Mouse (Mus musculus) lung, embryonic 14.5 days (tissue): Measurements from ENCODE around the gene Umodl1. TPM values are rescaled to one million over a fixed set of nuclear protein-coding genes. Genes with fewer than 3 reads are reported as not detected.

Source experiments
- ATAC-seq: fragments of 200-750 bp; cut with Nextera tagmentation; 2 replicates; pipeline ENCODE4 v1.8.0; 2017; ENCODE audit warnings: mild to moderate bottlenecking, moderate TSS enrichment, moderate library complexity; ENCODE audit not compliant: insufficient read depth
- DNase-seq: peaks from one replicate; pipeline ENCODE4 v3.0.0-alpha.2; 2015
- H3K27ac ChIP-seq: fragments of 300-500 bp; sonication (generic); 2 replicates; pipeline ENCODE4 v1.5.1; 2014; ENCODE audit warnings: low read depth, mild to moderate bottlenecking, moderate library complexity
- H3K27me3 ChIP-seq: fragments of 300-500 bp; sonication (generic); 2 replicates; pipeline ENCODE4 v1.6.1; 2014; ENCODE audit warnings: low read length, control low read depth; ENCODE audit not compliant: insufficient read depth
- H3K36me3 ChIP-seq: fragments of 300-500 bp; sonication (generic); 2 replicates; pipeline ENCODE4 v1.6.1; 2014; ENCODE audit warnings: control low read depth; ENCODE audit not compliant: insufficient read depth
- H3K4me1 ChIP-seq: fragments of 300-500 bp; sonication (generic); 2 replicates; pipeline ENCODE4 v1.6.1; 2014; ENCODE audit warnings: antibody characterized with exemption, control low read depth; ENCODE audit not compliant: insufficient read depth
- H3K4me2 ChIP-seq: fragments of 300-500 bp; sonication (generic); 2 replicates; pipeline ENCODE4 v1.6.1; 2014; ENCODE audit warnings: mild to moderate bottlenecking
- H3K4me3 ChIP-seq: fragments of 300-500 bp; sonication (generic); 2 replicates; pipeline ENCODE4 v1.5.1; 2014; ENCODE audit warnings: low read depth, low read length
- H3K9ac ChIP-seq: fragments of 300-500 bp; sonication (generic); 2 replicates; pipeline ENCODE4 v1.6.1; 2014
- H3K9me3 ChIP-seq: fragments of 300-500 bp; sonication (generic); 2 replicates; pipeline ENCODE4 v1.6.1; 2016; ENCODE audit warnings: low read depth, low read length, control low read depth
- CTCF ChIP-seq: IDR thresholded peaks from 2 replicates; pipeline ENCODE4 v1.5.1; 2016; ENCODE audit warnings: antibody characterized with exemption, low read depth
- WGBS: fragments of 180-500 bp; shearing (Covaris S2); extraction: QIAGEN DNeasy Blood & Tissue Kit; methylation state at CpG from one replicate; pipeline ENCODE4 v1.1.7; 2014; 5-methylcytosine and 5-hydroxymethylcytosine counted together
- polyA plus RNA-seq: library from polyadenylated mRNA; unstranded; fragments of >200 nt; fragmentation: Nextera tagmentation; extraction: Ambion mirVana; gene quantifications from 2 replicates; pipeline ENCODE4 v1.2.1, GENCODE M21; 2014

Umodl1 gene
- polyA plus RNA-seq, 1 experiment from 2014 or later = not detected

GRCm38 (mm10) chr17:30969983-30970382, 15.5 kb downstream of the Umodl1 start:
- Histone ChIP-seq H3K27ac (no peak overlapping the region), H3K27me3 (no peaks in the 10 kb centered on the region), H3K4me2 (no peak overlapping the region), H3K4me3 (no peak overlapping the region), H3K36me3 (no peaks in the 10 kb centered on the region), H3K9me3 (no peaks in the 10 kb centered on the region), H3K9ac (no peak overlapping the region), H3K4me1 (peaks cover 6% of the 10 kb centered on the region; the same call in 1 of the 2 replicates)
- no peak for ATAC-seq
- TF ChIP-seq CTCF = no peak
- DNase-seq = no peak
- 45% methylated on average over 4 of the region's 4 CpGs for WGBS

GRCm38 (mm10) chr17:30971877-30972276, 17.4 kb downstream of the Umodl1 start:
- H3K36me3 ChIP-seq = no peaks in the 10 kb centered on the region
- no peak for TF ChIP-seq CTCF
- no peak for DNase-seq
- no peak overlapping the region for H3K9ac ChIP-seq
- no peak overlapping the region for H3K4me3 ChIP-seq
- ATAC-seq = no peak
- 72% methylated on average over 7 of the region's 7 CpGs for WGBS
- peaks cover 6% of the 10 kb centered on the region; the same call in 1 of the 2 replicates for H3K4me1 ChIP-seq
- no peak overlapping the region for H3K4me2 ChIP-seq
- no peaks in the 10 kb centered on the region for H3K9me3 ChIP-seq
- no peak overlapping the region for H3K27ac ChIP-seq
- H3K27me3 ChIP-seq = no peaks in the 10 kb centered on the region

GRCm38 (mm10) chr17:30973332-30973731, 18.9 kb downstream of the Umodl1 start:
- Histone ChIP-seq H3K27ac (no peak overlapping the region), H3K4me1 (peaks cover 6% of the 10 kb centered on the region; the same call in 1 of the 2 replicates), H3K9ac (no peak overlapping the region), H3K27me3 (no peaks in the 10 kb centered on the region), H3K4me2 (no peak overlapping the region), H3K4me3 (no peak overlapping the region), H3K9me3 (no peaks in the 10 kb centered on the region), H3K36me3 (no peaks in the 10 kb centered on the region)
- WGBS = 34% methylated on average over 6 of the region's 6 CpGs
- TF ChIP-seq CTCF = no peak
- ATAC-seq (peak; percentile 78), DNase-seq (peak; percentile 80)

GRCm38 (mm10) chr17:30977290-30977689, 22.9 kb downstream of the Umodl1 start:
- H3K4me2 ChIP-seq = no peak overlapping the region
- no peaks in the 10 kb centered on the region for H3K36me3 ChIP-seq
- no peak for ATAC-seq
- WGBS = 69% methylated on average over 2 of the region's 2 CpGs
- no peaks in the 10 kb centered on the region for H3K9me3 ChIP-seq
- no peaks in the 10 kb centered on the region for H3K27me3 ChIP-seq
- no peak overlapping the region for H3K9ac ChIP-seq
- H3K4me1 ChIP-seq = peaks cover 6% of the 10 kb centered on the region; the same call in 1 of the 2 replicates
- no peak overlapping the region for H3K27ac ChIP-seq
- TF ChIP-seq CTCF = no peak
- DNase-seq = no peak
- no peak overlapping the region for H3K4me3 ChIP-seq

GRCm38 (mm10) chr17:30978556-30978955, 24.1 kb downstream of the Umodl1 start:
- WGBS = 60% methylated on average over 10 of the region's 10 CpGs
- Histone ChIP-seq H3K4me3 (no peak overlapping the region), H3K9me3 (no peaks in the 10 kb centered on the region), H3K4me1 (peaks cover 6% of the 10 kb centered on the region; the same call in 1 of the 2 replicates), H3K4me2 (no peak overlapping the region), H3K36me3 (no peaks in the 10 kb centered on the region), H3K9ac (no peak overlapping the region), H3K27ac (no peak overlapping the region), H3K27me3 (no peaks in the 10 kb centered on the region)
- DNase-seq = peak; percentile 66
- ATAC-seq = no peak
- TF ChIP-seq CTCF = no peak

GRCm38 (mm10) chr17:30983521-30983920, 29.1 kb downstream of the Umodl1 start:
- Histone ChIP-seq H3K4me3 (no peak overlapping the region), H3K9ac (no peak overlapping the region), H3K27me3 (no peaks in the 10 kb centered on the region), H3K9me3 (no peaks in the 10 kb centered on the region), H3K36me3 (no peaks in the 10 kb centered on the region), H3K27ac (no peak overlapping the region), H3K4me2 (no peak overlapping the region), H3K4me1 (no peaks in the 10 kb centered on the region)
- WGBS = 52% methylated on average over 4 of the region's 4 CpGs
- ATAC-seq = no peak
- DNase-seq = no peak
- TF ChIP-seq CTCF = no peak

- no peak overlapping the region for H3K4me3 ChIP-seq
- H3K27ac ChIP-seq = no peak overlapping the region
- H3K36me3 ChIP-seq = no peaks in the 10 kb centered on the region
- TF ChIP-seq CTCF = peak; percentile 71
- no peak overlapping the region for H3K4me2 ChIP-seq
- H3K9me3 ChIP-seq = no peaks in the 10 kb centered on the region
- ATAC-seq (no peak), DNase-seq (peak; percentile 74)
- no peaks in the 10 kb centered on the region for H3K27me3 ChIP-seq
- no peaks in the 10 kb centered on the region for H3K4me1 ChIP-seq
- 64% methylated on average over 10 of the region's 10 CpGs for WGBS
- H3K9ac ChIP-seq = no peak overlapping the region
Measured at GRCm38 (mm10) chr17:30990254-30990653, 35.8 kb downstream of the Umodl1 start.

- Histone ChIP-seq H3K4me1 (no peaks in the 10 kb centered on the region), H3K9me3 (no peaks in the 10 kb centered on the region), H3K9ac (no peak overlapping the region), H3K36me3 (no peaks in the 10 kb centered on the region), H3K4me3 (no peak overlapping the region), H3K27me3 (no peaks in the 10 kb centered on the region), H3K27ac (no peak overlapping the region), H3K4me2 (no peak overlapping the region)
- no peak for DNase-seq
- TF ChIP-seq CTCF = no peak
- no peak for ATAC-seq
- 72% methylated on average over 5 of the region's 5 CpGs for WGBS
Measured at GRCm38 (mm10) chr17:30996296-30996695, 41.9 kb downstream of the Umodl1 start.
